Mouse (Mus musculus) neural tube, embryonic 15.5 days (tissue): ENCODE results near the gene Grin2b. TPM values are rescaled to one million over a fixed set of nuclear protein-coding genes. Genes with fewer than 3 reads are reported as not detected.
A peak's percentile ranks its signal among the peaks of the same experiment; 100 is the strongest.
"Not testable (repeated sequence)": the region's sequence is repeated elsewhere in the genome, so short reads cannot be mapped to it uniquely, and the experiment has no call there.

Source experiments
- ATAC-seq: fragments of 200-750 bp; cut with Nextera tagmentation; 2 replicates; pipeline ENCODE4 v1.8.0; 2017; ENCODE audit warnings: mild to moderate bottlenecking, moderate TSS enrichment, moderate library complexity; ENCODE audit not compliant: low FRiP score
- H3K27ac ChIP-seq: fragments of 300-500 bp; sonication (generic); replicated peaks from 2 replicates; pipeline ENCODE4 v1.5.1; 2015; ENCODE audit warnings: mild to moderate bottlenecking, inconsistent platforms
- H3K27me3 ChIP-seq: fragments of 300-500 bp; sonication (generic); replicated peaks from 2 replicates; pipeline ENCODE4 v1.6.1; 2015; ENCODE audit warnings: inconsistent platforms
- H3K36me3 ChIP-seq: fragments of 300-500 bp; sonication (generic); 2 replicates; pipeline ENCODE4 v1.6.1; 2015; ENCODE audit warnings: inconsistent platforms
- H3K4me1 ChIP-seq: fragments of 300-500 bp; sonication (generic); 2 replicates; pipeline ENCODE4 v1.6.1; 2015; ENCODE audit warnings: inconsistent platforms
- H3K4me2 ChIP-seq: fragments of 300-500 bp; sonication (generic); 2 replicates; pipeline ENCODE4 v1.6.1; 2015; ENCODE audit warnings: inconsistent platforms, mild to moderate bottlenecking, moderate library complexity
- H3K4me3 ChIP-seq: fragments of 300-500 bp; sonication (generic); replicated peaks from 2 replicates; pipeline ENCODE4 v1.5.1; 2015; ENCODE audit warnings: mild to moderate bottlenecking, inconsistent platforms
- H3K9ac ChIP-seq: fragments of 300-500 bp; sonication (generic); replicated peaks from 2 replicates; pipeline ENCODE4 v1.6.1; 2015; ENCODE audit warnings: mild to moderate bottlenecking, inconsistent platforms
- H3K9me3 ChIP-seq: fragments of 300-500 bp; sonication (generic); replicated peaks from 2 replicates; pipeline ENCODE4 v1.6.1; 2016; ENCODE audit warnings: inconsistent platforms
- WGBS: fragments of 180-500 bp; shearing (Covaris S2); methylation state at CpG from one replicate; pipeline ENCODE4 v1.1.7; 2015; ENCODE audit warnings: mixed read lengths; 5-methylcytosine and 5-hydroxymethylcytosine counted together
- polyA plus RNA-seq: library from polyadenylated mRNA; unstranded; fragments of >200 nt; fragmentation: Nextera tagmentation; extraction: Ambion mirVana; gene quantifications from 2 replicates; pipeline ENCODE4 v1.2.1, GENCODE M21; 2015

The Grin2b gene
- polyA plus RNA-seq, 1 experiment from 2014 or later: 82.8 TPM

DNA sequence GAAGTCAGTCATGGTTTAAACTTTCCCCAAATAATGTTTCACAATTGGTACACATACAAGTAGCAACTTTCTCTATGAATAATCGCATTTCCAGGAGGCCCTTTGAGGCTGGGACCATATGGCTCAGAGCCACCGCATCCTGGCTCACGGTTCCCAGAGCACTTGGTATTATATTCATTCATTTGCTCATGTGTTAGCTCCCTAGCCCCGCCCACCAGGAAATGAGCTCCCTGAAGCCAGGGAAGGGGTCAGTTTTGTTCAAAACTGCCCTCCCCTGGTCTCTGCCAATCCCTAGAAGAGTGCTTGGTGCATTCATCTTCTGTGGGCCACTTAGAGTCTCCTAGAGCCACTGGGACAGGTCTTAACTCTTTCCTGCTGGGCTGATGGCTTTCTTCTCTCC lies 344.3 kb downstream of the Grin2b start:
- Histone ChIP-seq H3K9me3 (no peaks in the 10 kb centered on the region), H3K9ac (no peak overlapping the region), H3K27me3 (no peaks in the 10 kb centered on the region), H3K27ac (no peak overlapping the region), H3K4me1 (peaks cover 12% of the 10 kb centered on the region), H3K4me3 (no peak overlapping the region), H3K36me3 (no peaks in the 10 kb centered on the region), H3K4me2 (no peak overlapping the region)
- ATAC-seq: peak; percentile 33; the same call in 1 of the 2 replicates
- WGBS: 38% methylated on average over 4 of the region's 4 CpGs

GRCm38 (mm10) chr6:135827942-135828341 lies 345.4 kb downstream of the Grin2b start:
- Histone ChIP-seq H3K4me2 (no peak overlapping the region), H3K4me3 (no peak overlapping the region), H3K27ac (no peak overlapping the region), H3K9me3 (no peaks in the 10 kb centered on the region), H3K9ac (no peak overlapping the region), H3K36me3 (no peaks in the 10 kb centered on the region), H3K27me3 (no peaks in the 10 kb centered on the region), H3K4me1 (peaks cover 12% of the 10 kb centered on the region)
- 26% methylated on average over 4 of the region's 4 CpGs for WGBS
- ATAC-seq: no peak

GRCm38 (mm10) chr6:135827317-135827716 lies 346.0 kb downstream of the Grin2b start:
- Histone ChIP-seq H3K9ac (no peak overlapping the region), H3K4me1 (peaks cover 12% of the 10 kb centered on the region), H3K27ac (no peak overlapping the region), H3K4me2 (no peak overlapping the region), H3K4me3 (no peak overlapping the region), H3K27me3 (no peaks in the 10 kb centered on the region), H3K9me3 (no peaks in the 10 kb centered on the region), H3K36me3 (no peaks in the 10 kb centered on the region)
- 89% methylated on average over 3 of the region's 3 CpGs for WGBS
- no peak for ATAC-seq

DNA sequence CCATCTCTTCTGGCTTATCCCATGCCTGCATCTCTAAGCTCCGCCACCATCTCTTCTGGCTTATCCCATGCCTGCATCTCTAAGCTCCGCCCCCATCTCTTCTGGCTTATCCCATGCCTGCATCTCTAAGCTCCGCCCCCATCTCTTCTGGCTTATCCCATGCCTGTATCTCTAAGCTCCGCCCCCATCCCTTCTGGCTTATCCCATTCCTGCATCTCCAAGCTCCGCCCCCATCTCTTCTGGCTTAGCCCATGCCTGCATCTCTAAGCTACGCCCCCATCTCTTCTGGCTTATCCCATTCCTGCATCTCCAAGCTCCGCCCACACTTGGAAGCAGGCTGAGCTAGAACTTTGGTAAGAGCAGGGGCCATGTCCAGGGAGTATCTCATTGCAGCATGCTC lies 346.5 kb downstream of the Grin2b start:
- H3K27ac ChIP-seq, H3K4me2 ChIP-seq, H3K36me3 ChIP-seq, ATAC-seq, H3K9ac ChIP-seq, H3K9me3 ChIP-seq, H3K4me3 ChIP-seq, H3K27me3 ChIP-seq: not testable (repeated sequence)
- WGBS: 98% methylated on average over 7 of the region's 7 CpGs
- H3K4me1 ChIP-seq: peaks cover 12% of the 10 kb centered on the region

GRCm38 (mm10) chr6:135817391-135817790 lies 355.9 kb downstream of the Grin2b start:
- Histone ChIP-seq H3K4me1 (no peaks in the 10 kb centered on the region), H3K9me3 (no peaks in the 10 kb centered on the region), H3K4me3 (no peak overlapping the region), H3K27me3 (no peaks in the 10 kb centered on the region), H3K27ac (no peak overlapping the region), H3K36me3 (no peaks in the 10 kb centered on the region), H3K9ac (no peak overlapping the region), H3K4me2 (no peak overlapping the region)
- ATAC-seq: no peak
- WGBS: 87% methylated on average over 2 of the region's 2 CpGs

- no peak for ATAC-seq
- Histone ChIP-seq H3K4me3 (no peak overlapping the region), H3K36me3 (no peaks in the 10 kb centered on the region), H3K27me3 (no peaks in the 10 kb centered on the region), H3K9ac (no peak overlapping the region), H3K4me1 (no peaks in the 10 kb centered on the region), H3K4me2 (no peak overlapping the region), H3K9me3 (no peaks in the 10 kb centered on the region), H3K27ac (no peak overlapping the region)
- WGBS: 74% methylated on average over 7 of the region's 7 CpGs
Observed at GRCm38 (mm10) chr6:135813755-135814154, 359.6 kb downstream of the Grin2b start.

- no peaks in the 10 kb centered on the region for H3K9me3 ChIP-seq
- H3K4me2 ChIP-seq: no peak overlapping the region
- WGBS: 50% methylated on average over 9 of the region's 9 CpGs
- no peak for ATAC-seq
- no peak overlapping the region for H3K4me3 ChIP-seq
- H3K27me3 ChIP-seq: no peaks in the 10 kb centered on the region
- no peak overlapping the region for H3K9ac ChIP-seq
- no peak overlapping the region for H3K27ac ChIP-seq
- H3K36me3 ChIP-seq: no peaks in the 10 kb centered on the region
- H3K4me1 ChIP-seq: peaks cover 12% of the 10 kb centered on the region; the same call in 1 of the 2 replicates
Observed at GRCm38 (mm10) chr6:135805436-135805835, 367.9 kb downstream of the Grin2b start.

- H3K9me3 ChIP-seq: no peaks in the 10 kb centered on the region
- no peak overlapping the region for H3K4me2 ChIP-seq
- H3K27me3 ChIP-seq: no peaks in the 10 kb centered on the region
- no peak overlapping the region for H3K9ac ChIP-seq
- H3K36me3 ChIP-seq: no peaks in the 10 kb centered on the region
- peak; percentile 47; the same call in 1 of the 2 replicates for ATAC-seq
- no peak overlapping the region for H3K27ac ChIP-seq
- 77% methylated on average over 8 of the region's 8 CpGs for WGBS
- no peak overlapping the region for H3K4me3 ChIP-seq
- H3K4me1 ChIP-seq: peaks cover 5% of the 10 kb centered on the region; the same call in 1 of the 2 replicates
Observed at GRCm38 (mm10) chr6:135799949-135800348, 373.4 kb downstream of the Grin2b start.

- Histone ChIP-seq H3K36me3 (no peaks in the 10 kb centered on the region), H3K4me2 (no peak overlapping the region), H3K27me3 (no peaks in the 10 kb centered on the region), H3K4me3 (no peak overlapping the region), H3K9me3 (no peaks in the 10 kb centered on the region), H3K27ac (no peak overlapping the region), H3K4me1 (peaks cover 5% of the 10 kb centered on the region; the same call in 1 of the 2 replicates), H3K9ac (no peak overlapping the region)
- WGBS: 84% methylated on average over 13 of the region's 13 CpGs
- ATAC-seq: no peak
Observed at GRCm38 (mm10) chr6:135798202-135798992, 374.9 kb downstream of the Grin2b start.

DNA sequence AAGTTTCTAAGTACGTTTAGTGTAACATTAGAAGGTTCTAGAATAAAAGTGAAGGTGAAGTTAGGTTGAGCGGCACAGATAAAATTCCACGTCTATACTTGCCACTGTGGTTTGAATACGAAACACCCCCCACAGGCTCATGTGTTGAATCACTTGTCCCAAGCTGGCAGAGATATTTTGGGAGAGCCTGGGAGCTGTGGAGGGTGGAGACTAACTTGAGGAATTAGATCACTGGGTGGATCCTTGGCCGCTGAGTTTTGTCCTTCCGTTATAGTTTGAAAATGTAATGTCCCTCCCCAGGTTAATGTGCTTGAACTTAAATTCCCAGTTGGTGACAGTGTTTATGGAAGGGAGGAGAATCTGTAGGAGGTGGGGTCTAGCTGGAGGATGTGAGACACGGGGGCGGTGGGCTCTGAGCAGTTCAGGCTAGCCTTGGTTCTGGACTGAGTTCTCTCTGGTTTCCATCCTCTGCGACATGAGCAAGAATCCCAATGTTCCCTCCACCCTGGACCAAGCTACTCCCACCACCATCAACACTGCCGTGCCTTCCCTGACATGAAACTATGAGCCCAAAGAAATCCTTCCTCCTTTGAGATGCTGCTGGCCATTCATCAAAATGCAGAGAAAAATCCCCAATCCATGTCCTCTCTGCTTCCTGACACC lies 375.8 kb downstream of the Grin2b start:
- ATAC-seq: no peak
- peaks cover 5% of the 10 kb centered on the region; the same call in 1 of the 2 replicates for H3K4me1 ChIP-seq
- H3K9ac ChIP-seq: no peak overlapping the region
- no peak overlapping the region for H3K4me3 ChIP-seq
- H3K27ac ChIP-seq: no peak overlapping the region
- H3K27me3 ChIP-seq: no peaks in the 10 kb centered on the region
- H3K9me3 ChIP-seq: no peaks in the 10 kb centered on the region
- no peaks in the 10 kb centered on the region for H3K36me3 ChIP-seq
- 86% methylated on average over 10 of the region's 10 CpGs for WGBS
- H3K4me2 ChIP-seq: no peak overlapping the region

DNA sequence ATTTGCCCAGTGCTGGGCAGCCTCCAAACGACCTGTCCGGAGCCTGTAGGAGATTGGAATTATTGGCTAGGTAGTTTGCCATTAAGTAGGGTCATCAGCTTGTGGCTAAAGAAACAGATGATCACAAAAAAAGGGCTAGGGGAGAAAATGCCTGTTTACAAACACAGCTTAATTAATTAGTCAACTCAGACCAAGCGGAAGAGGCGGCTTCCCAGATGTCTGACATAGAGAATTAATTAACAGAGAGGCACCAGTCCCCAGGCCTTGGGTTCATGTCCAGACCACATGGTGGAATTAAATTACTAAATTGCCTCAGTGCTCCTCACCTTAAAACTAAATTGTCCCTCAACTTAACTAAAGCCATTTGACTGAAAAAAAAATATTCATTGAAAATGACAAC lies 376.4 kb downstream of the Grin2b start:
- H3K9me3 ChIP-seq: no peaks in the 10 kb centered on the region
- H3K4me3 ChIP-seq: no peak overlapping the region
- WGBS: 64% methylated on average over 4 of the region's 4 CpGs
- H3K27ac ChIP-seq: no peak overlapping the region
- no peak overlapping the region for H3K9ac ChIP-seq
- no peak for ATAC-seq
- H3K27me3 ChIP-seq: no peaks in the 10 kb centered on the region
- no peak overlapping the region for H3K4me2 ChIP-seq
- no peaks in the 10 kb centered on the region for H3K36me3 ChIP-seq
- H3K4me1 ChIP-seq: peaks cover 5% of the 10 kb centered on the region; the same call in 1 of the 2 replicates

GRCm38 (mm10) chr6:135791412-135791811 lies 381.9 kb downstream of the Grin2b start:
- Histone ChIP-seq H3K9me3 (no peaks in the 10 kb centered on the region), H3K4me1 (no peaks in the 10 kb centered on the region), H3K9ac (no peak overlapping the region), H3K36me3 (no peaks in the 10 kb centered on the region), H3K27me3 (no peaks in the 10 kb centered on the region), H3K4me3 (no peak overlapping the region), H3K4me2 (no peak overlapping the region), H3K27ac (no peak overlapping the region)
- WGBS: 93% methylated on average over 4 of the region's 4 CpGs
- ATAC-seq: no peak
